Mouse (Mus musculus): Measurements from ENCODE around the gene Tab2.

Tab2 gene

GRCm38 (mm10) chr10:7956228-7957001 lies at the start of gene Tab2:
Tab2 (minus strand) TSS chr10:7956230.
- peak; percentile 82 for DNase-seq

GRCm38 (mm10) chr10:7992258-7992919 lies 36.4 kb upstream of the Tab2 start:
- no peak for DNase-seq

DNA sequence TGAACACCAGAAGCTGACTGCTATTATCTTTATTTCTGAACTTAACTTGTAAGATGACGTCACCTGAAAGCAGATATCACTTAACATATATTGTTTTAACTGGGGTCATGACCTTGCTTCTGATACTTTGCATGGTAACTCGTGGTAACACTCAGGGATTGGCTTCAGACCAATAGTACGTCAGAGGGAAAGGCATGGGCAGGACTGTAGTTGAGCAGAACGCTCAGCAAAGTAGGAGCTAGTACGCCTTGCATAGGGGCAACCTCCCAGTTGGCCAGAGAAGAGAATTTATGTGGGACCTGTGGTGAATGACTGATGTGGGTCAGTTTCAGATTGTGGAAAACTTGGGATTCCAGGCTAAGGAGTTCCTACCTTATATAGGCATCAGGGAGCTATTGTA lies 35.6 kb upstream of the Tab2 start:
- DNase-seq = no peak

DNA sequence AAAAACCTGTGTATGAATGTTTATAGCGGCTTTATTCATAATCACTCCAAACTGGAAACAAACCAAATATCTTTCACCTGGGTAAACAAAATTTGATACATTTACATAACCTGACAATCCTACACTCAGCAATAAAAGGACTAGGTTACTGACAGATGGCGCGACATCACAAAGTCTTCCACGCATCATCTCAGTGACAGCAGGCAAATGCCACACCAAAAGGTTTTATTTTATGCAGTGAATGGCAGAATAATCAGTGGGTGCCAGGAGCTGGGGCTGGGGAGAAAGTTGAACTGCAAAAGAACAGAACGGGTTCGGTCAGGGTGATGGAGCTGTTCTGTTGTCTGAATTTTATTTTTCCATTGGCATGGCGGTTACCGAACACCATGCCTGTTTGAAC lies 31.5 kb upstream of the Tab2 start:
- DNase-seq = no peak

- DNase-seq = peak; percentile 25
Measured at GRCm38 (mm10) chr10:7976462-7976861, 20.4 kb upstream of the Tab2 start.

GRCm38 (mm10) chr10:7968747-7969280 lies 12.8 kb upstream of the Tab2 start:
- DNase-seq = no peak

DNA sequence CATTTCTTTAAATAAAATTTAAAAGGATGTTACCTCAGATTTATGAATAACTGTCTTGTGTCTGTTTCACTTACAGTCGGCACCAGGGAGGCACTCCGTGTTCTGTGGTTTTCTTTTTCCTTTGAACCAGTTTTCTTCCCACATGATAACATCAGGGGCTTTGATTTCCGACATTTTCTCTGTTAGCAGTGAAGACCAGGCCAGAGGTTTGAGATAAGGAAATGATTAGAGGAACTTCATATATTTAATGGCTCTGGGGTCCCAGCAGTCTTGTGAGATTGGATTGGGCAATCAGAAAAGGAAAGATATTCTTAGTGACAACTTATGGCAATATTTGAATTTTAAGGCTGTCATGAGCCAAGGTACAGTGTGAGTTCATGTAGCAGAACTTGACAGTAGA lies 11.1 kb upstream of the Tab2 start:
- DNase-seq = no peak

DNA sequence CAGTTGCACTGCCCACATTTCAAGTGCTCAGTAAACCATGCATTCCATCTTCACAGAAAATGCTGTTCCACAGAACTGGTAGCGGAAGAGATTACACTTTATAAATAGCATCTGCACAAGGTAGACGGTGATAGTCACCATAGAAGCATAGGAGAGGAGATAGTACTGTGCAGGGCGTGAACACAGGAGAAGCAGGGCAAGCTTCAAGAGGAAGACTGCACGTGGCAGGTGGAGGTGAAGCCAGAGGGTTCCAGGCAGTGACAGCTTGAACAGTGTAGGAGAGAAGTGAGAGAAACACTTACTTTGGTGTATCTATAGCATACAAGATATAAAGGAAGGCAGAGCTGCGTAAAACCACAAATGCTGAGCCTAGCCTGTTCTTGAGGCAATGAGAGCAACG lies 3.0 kb upstream of the Tab2 start:
- DNase-seq = no peak

GRCm38 (mm10) chr10:7955634-7956121 lies 352 bp downstream of the Tab2 start:
- DNase-seq = peak; percentile 63

GRCm38 (mm10) chr10:7954989-7955633 lies 919 bp downstream of the Tab2 start:
- peak; percentile 67 for DNase-seq

GRCm38 (mm10) chr10:7954627-7954988 lies 1.4 kb downstream of the Tab2 start:
- no peak for DNase-seq

GRCm38 (mm10) chr10:7943006-7943405 lies 13.0 kb downstream of the Tab2 start:
- no peak for DNase-seq

DNA sequence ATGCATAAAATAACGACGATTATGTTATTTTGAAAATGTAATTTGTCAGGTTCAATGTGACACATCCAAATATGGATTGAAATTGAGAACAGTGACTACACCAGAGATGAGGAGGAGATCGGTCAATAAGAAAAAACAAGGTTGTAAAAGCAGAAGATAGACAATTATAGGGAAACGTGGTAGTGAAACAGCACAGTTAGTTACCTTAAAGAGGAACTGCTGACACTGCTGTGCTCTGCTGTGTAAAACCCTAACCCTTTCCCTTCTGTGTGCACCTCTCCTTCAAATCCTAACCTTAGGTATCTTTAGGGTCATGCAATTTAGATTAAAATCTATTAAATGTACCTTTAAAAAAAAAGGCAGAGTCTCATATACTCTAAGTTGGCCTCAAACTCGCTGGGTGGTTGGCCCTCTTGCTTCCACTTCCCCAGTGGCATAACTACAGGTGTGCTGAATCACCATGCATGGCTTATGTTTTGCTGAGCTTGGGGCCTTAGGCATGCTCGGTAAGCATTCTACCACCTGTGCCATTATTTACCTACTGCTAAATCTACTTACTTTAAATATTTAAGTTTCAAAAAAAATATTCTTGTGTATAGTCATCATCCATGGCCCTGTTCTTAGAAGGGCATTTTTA lies 19.4 kb downstream of the Tab2 start:
- no peak for DNase-seq

- no peak for DNase-seq
Measured at GRCm38 (mm10) chr10:7932958-7933357, 23.1 kb downstream of the Tab2 start.

DNA sequence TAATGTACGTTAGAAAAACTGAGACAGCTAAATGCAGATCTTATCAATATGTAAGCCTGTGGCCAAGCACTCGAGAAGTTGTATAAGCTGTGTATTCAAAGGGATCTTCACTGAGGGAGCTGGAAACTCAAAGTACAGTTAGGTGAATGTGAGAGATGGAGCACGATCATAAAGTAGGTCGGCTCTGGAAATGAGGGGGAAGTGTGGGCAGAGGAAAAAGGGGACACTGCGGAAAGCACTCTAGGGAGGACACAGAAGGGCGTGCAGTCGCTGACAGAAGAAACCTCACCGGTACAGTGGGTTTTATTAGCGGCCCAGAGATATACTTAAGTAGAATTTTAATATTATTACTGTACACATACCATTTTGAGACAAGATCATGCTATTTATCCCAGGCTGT lies 27.0 kb downstream of the Tab2 start:
- no peak for DNase-seq

DNA sequence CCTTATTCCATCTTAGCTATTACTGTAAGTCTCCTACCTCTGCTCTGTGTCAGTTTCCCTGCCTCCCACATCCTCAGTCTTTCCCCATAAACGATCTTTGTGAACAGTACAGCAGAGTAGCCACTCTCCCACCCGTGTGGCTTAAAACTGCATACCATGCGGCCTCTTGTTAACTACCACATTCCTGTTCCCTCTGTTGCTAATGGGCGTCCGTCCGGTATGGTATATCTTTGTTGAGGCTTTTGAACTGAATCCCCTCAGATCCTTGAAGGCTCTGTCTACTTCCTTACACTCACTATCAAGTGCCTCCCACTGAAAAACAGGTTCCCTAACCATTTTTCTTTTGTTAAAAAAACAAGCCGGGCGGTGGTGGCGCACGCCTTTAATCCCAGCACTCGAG lies 30.5 kb downstream of the Tab2 start:
- no peak for DNase-seq

DNA sequence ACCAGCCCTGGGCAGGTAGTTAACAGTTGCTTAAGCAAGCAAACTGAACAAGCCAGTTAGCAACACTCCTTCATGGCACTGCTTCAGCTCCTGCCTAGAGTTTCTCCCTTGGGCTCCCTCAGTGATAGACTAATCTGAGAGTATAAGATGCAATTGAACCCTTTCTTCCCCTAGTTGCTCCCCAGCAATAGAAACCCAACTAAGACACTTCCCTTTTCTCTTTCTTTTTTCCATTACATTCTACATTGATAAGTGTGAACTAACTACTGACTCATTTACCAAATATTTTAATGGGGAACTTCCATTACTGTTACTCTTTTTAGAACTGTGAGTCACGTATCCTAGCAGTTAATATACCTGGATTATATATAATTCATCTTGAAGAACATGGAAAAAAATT lies 32.6 kb downstream of the Tab2 start:
- no peak for DNase-seq

GRCm38 (mm10) chr10:7911268-7911667 lies 44.8 kb downstream of the Tab2 start:
- DNase-seq = no peak

- no peak for DNase-seq
Measured at GRCm38 (mm10) chr10:7907151-7907550, 48.9 kb downstream of the Tab2 start.

- DNase-seq = no peak
Measured at GRCm38 (mm10) chr10:7904157-7904556, 51.9 kb downstream of the Tab2 start.

DNA sequence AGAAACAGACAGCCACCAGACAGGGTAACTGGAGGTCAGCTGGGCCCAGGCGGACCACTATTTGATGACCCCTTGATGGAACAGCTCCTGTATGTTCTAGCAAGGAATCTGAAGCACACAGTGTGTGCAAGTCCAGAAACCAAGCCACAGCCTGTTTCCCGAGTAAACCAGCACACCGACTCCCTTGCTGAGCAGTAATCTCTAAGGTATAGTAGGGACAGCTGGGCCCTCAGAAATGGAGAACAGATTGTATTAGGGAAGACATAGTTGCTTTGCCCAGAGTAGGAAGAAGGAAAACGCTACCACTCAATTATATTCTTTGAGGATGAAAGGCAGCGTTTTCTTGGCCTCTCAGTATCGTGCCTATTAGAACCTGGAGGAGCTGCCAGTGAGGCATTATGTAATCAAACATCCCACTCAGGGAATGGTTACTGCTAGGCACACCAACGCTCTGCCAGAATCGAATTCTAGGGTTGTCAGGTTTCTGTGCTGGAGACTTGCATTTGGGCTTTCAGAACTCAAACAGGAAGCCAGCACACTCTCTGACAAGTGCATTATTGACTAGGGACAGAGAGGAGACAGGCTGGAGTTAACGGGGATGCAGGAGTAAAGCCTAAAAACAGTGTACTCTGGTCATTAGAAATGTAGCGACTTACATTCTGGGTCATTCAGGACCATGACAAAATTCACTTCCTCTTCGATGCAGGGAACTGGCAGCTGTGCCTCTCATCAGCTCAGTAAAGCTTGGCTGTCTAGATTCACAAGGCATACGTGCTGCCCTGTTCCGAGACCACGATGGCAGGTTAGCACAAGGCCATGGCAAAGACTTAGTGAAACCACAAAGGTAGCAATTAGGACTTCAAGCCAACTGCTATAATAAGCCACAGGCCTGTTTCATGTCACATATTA lies 55.1 kb downstream of the Tab2 start:
- DNase-seq = no peak

DNA sequence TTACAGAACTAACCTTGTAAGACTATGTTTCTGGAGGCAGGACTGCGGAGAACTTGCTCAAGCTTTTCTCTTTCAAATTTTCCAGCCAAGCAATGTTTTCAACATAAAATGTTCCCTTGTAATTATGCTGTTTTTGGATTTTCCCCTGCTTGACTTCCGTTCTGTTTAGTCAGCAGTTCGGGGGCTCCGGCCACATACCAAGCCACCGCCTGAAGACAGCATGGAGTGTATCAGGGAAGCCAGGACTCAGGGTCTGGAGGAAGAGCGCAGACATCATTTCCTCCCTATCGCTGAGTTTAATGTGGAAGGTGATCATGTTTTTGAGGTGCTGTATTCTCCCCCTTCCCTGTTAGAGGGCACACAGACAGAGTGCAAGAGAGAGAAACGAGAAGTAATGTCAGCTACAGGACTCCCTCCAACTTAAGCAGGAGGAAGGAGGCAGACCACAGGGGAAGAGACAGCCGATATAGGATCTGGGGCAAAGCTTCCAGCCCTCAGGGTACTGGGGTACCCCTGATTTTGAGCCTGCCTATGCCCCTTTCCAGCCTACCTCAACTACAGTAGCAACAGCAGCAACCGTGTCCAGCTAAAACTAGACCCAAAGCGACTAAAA lies 67.7 kb downstream of the Tab2 start:
- DNase-seq = no peak

All from thymus, postnatal 25 days (tissue).